Mouse (Mus musculus): ENCODE data around the gene Cftr. TPM values are rescaled to one million over a fixed set of nuclear protein-coding genes. Genes with fewer than 3 reads are reported as not detected.

Gene Cftr
- polyA plus RNA-seq (2015; fragmentation: Nextera tagmentation; extraction: Ambion mirVana): 0.16 and 0.30 TPM in 2 replicates

GRCm38 (mm10) chr6:18170311-18170922 lies at the start of gene Cftr:
Cftr (plus strand) TSS chr6:18170687.

Other genes starting within 250 kb of the Cftr start
- gene Wnt2, start 140.1 kb upstream of the Cftr start, polyA plus RNA-seq (2015; fragmentation: Nextera tagmentation; extraction: Ambion mirVana): 3.1 and 3.7 TPM in 2 replicates
- gene Asz1, start 61.6 kb upstream of the Cftr start, polyA plus RNA-seq (2015; fragmentation: Nextera tagmentation; extraction: Ambion mirVana): not detected in 2 replicates

Data from adrenal gland, postnatal 0 days (tissue).